Mouse (Mus musculus): ENCODE data around the gene Maml3.

The Maml3 gene

GRCm38 (mm10) chr3:51729109-51729918, 375.6 kb downstream of the Maml3 start:
- DNase-seq: no peak

- DNase-seq: no peak
Measured at GRCm38 (mm10) chr3:51728456-51728855, 376.4 kb downstream of the Maml3 start.

DNA sequence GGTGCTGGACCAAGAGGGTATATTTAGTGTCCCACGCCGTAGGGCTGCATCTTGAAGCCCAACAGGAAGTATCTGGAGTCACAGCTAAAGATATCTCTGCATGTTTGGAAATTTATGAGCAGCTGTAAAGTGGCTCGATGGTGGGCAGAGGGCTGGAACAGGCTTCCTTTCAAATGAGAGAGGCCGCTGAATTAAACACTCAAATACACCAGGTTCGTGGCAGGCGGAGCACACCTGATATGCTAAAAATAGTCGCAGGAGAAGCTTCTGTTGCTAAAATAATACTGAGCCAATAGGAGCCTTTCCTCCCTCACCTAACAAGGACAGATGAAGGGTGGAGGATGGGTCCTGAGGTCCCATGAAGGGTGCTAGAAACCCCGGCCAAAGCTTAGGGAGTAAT, 376.9 kb downstream of the Maml3 start:
- DNase-seq: no peak

DNA sequence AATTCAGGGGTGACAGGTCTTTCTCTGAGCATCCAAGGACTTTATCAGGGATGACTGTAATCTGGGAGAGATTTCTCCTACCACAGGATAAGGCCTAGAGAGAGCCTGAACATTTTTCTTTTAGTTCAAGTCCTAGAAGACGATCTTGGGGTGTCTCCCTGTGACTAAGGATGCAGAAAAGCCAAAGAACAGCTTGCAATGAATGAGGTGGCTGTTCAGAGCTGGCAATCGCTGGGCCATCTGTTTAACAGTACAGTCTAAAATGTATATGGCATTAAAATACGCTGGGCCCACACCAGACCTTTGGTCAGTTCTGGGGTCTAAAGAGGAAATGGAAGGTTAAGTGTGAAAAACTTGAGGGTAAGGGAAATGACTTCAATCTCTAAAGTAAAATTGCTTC, 377.4 kb downstream of the Maml3 start:
- DNase-seq: no peak

DNA sequence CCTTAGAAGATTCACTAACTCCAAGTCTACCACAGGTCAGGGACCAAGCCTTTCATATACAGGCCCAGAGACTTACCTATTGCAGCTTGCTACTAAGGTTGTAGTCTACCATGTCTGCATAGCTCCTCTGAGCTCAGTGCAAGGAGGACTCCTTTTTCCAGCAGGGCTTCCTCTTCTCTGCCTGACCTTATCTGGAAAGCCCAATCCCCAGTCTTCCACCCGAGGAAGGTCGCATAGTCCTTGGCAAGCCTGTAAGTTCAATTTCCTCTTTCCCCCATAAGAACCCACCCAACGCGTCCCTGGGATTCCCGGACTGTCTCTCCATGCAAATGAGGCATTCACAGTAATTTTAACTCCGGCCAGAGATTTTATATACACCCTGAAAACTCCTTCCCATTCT, 378.6 kb downstream of the Maml3 start:
- DNase-seq: no peak

DNA sequence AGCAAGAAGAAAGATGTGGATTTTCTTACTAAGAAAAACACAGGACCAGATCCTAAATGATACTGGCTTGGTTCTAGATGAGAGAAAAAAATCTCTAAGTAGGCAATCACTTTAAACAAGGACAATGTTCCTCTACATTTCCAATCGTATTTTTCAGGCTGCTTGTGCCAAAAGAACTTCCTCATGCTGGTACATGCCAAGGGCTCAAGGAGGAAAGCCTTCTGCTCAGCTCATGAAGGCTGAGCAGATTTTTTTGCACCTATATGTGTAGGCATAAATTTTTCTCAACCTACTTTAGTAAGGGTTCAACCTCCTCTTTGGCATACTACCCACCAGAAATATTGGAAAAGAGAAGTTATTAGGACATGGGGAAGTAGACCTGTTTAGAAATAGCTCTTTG, 384.9 kb downstream of the Maml3 start:
- DNase-seq: no peak

DNA sequence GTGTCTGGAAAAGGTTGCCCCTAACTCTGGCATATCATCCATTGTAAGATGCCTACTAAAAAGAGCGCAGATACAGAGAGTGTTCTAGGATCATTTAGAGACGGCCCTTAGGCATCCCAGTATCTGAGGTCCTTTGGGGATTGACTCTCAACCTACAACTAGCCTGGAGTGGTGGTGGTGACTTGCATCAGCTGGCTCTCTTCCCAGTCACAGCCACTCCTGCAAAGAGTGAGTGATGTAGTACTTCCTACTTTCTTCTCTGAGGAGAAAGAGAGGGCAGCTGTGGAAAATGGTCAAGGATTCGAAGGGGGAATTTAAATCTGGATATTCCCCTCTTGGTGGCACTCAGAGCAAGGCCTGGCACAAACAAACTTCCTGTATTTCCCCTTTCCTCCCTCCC, 385.5 kb downstream of the Maml3 start:
- DNase-seq: no peak

GRCm38 (mm10) chr3:51717909-51718308, 387.0 kb downstream of the Maml3 start:
- DNase-seq: no peak

DNA sequence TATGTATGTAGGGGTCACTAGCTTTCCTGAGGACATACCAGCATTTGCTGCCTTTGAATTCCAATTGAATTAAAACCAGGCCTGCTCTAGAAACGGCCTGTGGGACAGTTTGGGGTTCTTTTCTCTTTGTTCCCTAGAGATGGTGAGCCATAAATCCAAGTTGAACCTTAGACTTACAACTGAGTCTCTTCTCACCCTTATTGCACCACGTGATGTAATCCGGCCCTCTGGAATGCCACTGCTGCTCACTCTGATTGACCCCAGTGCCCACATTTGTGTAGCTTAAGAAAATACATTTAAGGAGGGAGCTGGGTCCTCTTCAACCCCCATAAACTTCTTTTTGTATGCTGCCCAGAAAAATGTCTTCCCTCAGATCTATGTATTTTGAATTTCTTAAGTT, 387.4 kb downstream of the Maml3 start:
- no peak for DNase-seq

DNA sequence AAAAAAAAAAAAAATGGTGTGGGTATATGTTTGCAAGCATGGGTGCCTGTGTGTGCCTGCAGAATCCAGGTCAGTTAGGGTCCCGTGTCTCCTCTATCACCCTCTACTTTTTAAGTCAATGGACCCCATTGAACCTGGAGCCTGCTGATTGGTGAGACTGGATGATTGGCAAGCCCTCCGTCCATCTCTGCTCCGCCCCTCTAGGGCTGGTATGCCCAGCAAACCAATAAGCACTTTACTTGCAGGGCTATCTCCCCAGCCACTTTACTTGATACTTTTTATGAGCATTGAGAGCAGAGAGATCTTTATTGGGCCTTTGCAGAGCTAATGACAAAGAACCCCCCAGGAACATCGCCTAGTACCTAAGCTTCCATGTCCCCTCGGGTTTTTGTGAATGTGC, 390.4 kb downstream of the Maml3 start:
- no peak for DNase-seq

DNA sequence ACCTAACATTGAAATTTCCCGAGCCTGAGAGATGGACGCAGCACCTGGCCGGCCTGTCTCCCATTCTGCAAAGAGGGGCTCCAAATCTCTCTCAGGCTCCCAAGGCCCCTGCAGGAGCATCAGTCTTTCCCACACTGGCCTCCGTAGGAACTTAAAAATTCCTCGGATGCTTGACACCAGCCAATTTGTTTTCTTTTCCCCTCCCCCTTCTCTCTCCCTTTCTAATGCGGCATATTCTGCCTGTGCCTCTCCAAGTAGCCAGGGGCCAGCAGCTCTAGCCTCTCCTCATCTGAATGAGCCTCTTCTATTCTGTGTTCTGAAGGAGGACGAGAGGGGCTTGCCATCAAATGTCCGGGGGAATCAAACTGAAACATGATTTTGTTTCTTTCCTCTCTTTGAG, 391.6 kb downstream of the Maml3 start:
- DNase-seq: no peak

- no peak for DNase-seq
Measured at GRCm38 (mm10) chr3:51712382-51712781, 392.5 kb downstream of the Maml3 start.

DNA sequence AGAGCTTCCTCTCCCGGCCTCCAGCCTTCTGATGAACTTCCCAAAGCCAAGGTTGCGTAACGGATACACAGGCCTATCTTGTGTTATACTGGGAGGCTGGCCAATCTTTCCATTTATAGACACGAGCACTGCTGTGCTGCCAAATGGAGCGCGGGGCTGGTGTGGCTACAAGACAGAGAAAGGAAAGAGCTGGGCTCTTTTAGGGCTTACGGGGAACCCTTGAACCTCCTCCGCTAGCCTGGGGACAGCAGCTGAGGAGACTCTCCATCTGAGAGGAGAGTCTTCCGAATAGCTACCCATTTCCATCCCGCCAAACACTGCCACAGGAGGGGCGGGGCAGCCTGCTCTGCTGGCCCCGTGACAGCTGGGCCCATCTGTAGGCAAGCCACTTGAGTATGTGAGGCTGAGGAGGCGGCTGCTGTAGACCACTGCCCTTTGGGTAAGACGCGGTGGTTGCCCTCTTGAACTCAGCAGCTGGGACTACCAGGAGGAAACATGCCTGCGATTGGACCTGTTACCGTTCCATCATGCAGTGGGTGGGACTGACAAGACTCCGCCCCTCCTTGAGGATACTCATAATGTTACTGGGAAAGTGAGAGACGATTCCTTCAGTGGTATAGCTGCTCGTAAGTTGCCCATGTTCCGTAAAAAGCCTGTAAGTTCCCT, 396.0 kb downstream of the Maml3 start:
- peak; percentile 48 for DNase-seq

GRCm38 (mm10) chr3:51708375-51708745, 396.5 kb downstream of the Maml3 start:
- no peak for DNase-seq

DNA sequence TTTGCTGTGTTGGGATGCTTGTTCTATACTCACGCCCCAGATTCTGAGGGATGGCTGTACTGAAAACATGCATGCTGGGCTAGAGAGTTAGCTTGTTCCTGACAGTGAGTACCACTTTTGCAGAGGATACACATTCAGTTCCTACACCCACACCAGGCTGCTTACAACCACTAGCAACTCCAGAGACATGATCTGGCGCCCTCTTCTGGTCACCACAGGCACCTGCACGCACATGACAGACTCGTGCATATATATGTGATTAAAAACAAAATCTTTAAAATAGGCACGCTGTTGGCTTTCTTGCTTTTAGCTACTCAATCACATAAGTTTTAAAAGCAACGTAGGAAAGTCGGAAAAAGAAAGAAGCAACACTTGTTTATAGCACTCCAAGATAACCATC, 399.7 kb downstream of the Maml3 start:
- no peak for DNase-seq

- no peak for DNase-seq
Measured at GRCm38 (mm10) chr3:51703478-51703877, 401.4 kb downstream of the Maml3 start.

DNA sequence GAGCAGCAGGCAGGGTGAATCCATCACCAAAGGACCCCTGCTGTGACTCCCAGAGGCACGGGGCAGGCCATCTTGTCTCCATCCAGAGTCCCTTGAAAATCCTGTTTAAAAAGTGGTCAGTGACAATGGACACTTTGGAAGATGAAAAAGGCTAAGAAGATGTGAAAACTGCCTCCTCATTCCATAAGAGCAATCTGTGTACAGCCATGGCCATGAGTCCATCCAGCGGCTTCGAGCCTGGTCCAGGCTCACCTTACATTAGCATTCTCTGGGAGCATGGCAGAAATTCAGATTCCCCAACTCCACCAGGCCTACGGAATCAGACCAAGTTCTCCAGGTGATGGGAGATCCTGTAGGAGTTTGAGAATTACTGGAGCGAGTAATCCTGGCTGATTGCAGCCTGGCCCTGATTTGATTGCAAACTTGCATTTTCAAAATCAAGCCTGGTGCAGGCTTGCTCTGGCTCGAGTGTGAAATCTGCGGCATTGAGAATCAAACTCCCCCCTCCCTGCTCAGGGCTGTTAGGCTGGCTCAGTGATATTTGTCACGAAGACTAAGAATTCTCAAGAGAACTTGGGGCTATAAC, 402.1 kb downstream of the Maml3 start:
- no peak for DNase-seq

DNA sequence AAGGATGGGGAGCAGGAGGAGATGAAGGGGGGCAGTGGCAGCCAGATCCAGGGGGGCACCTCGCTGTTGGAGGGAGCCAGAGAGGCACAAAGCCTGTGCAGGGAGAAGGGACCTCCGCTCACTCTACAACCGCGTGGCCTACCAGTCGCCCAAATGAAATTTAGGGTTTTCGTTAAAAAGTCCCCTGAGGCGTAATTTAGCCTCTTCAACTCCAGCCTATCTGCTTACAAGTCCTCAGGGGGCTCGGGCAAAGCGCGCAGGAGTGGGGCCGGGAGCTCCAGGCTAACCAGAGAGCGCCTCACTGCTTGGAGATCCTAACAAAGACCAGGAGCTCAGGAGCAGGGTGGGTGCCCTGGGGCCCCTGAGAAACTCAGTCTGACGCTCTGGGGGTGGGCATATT, 402.9 kb downstream of the Maml3 start:
- peak; percentile 43 for DNase-seq

DNA sequence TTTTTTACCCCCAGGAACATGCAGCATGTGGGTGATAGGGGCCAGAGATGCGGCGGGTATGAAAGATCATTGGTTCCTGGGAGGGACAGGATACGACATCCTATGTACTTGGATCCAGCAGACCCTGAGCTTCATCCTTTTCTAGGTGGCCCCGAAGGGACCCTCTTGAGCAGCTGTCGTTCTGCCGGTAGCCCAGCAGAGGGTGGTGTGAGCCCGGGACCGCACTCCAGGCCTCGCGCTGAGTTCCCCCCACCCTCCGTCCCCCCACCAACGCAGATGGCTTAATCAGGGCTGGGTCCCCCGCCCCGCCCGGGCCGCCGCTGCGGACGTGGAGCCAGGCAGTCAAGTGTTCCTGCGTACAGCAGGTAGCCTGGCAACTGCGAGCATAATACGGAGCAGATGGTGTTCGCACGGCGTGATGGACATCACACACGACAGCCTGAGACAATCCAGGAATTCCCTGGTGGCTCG, 403.6 kb downstream of the Maml3 start:
- peak; percentile 81 for DNase-seq

GRCm38 (mm10) chr3:51700731-51701280, 404.1 kb downstream of the Maml3 start:
- DNase-seq: peak; percentile 19

DNA sequence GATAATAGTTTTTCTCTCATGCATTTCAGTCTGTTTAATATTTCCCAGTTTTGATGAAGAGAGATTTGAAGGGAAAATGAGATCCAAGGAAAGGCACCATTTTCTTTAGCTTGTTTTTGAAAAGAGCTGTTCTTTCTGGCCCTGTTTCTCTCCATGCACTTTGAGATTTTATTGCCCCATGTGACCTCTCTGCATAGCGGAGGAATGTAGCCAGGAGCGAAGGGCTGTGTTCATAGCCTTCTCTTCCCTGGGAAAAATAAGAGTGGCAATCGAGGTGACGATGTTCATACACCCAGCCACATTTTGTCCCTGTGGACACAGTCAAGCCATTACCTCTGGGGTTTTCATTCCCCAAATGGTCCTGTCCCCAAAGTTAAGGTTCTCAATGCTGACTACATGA, 404.8 kb downstream of the Maml3 start:
- DNase-seq: no peak

- DNase-seq: no peak
Measured at GRCm38 (mm10) chr3:51697931-51698330, 406.9 kb downstream of the Maml3 start.

DNA sequence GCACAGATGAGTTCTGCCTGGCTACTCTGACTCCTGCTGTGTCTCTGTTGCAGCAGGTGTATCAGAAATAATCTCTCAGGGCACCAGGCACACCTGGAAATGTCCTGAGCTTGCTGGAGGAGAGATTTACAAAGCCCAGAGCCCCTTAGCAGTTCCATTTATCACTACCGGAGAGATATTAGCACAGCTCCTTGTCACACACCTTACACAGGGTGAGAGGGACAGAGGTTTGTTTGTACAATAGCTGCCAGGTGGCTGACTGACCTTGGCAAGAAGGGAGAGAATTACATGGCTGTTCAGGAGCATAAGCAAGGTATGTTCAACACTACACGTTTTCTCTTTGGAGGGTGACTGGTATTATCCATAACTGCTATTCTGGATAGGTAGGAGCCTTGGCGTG, 409.2 kb downstream of the Maml3 start:
- no peak for DNase-seq

- DNase-seq: no peak
Measured at GRCm38 (mm10) chr3:51694576-51694975, 410.3 kb downstream of the Maml3 start.
